Comparison of ENCODE assay signal across 8 mouse cellular contexts in genomic region chr4:129771314-129771671, GRCm38 (mm10). TPM values are rescaled to one million over a fixed set of nuclear protein-coding genes. Genes with fewer than 3 reads are reported as not detected.
DNase-seq lines count a peak whose midpoint lies in the region; ATAC-seq lines count a peak whose summit lies in the region.

No protein-coding gene starts in this region.

- 22% methylated on average over 7 of the region's 7 CpGs for WGBS in heart, embryonic 15.5 days
- WGBS in embryonic facial prominence, embryonic 10.5 days, result 19% methylated on average over 7 of the region's 7 CpGs
- WGBS in hindbrain, embryonic 15.5 days, result 16% methylated on average over 7 of the region's 7 CpGs
- 23% methylated on average over 7 of the region's 7 CpGs for WGBS in midbrain, embryonic 13.5 days

- H3K27ac ChIP-seq in heart, embryonic 15.5 days, result no peak overlapping the region
- H3K27ac ChIP-seq in embryonic facial prominence, embryonic 10.5 days (replicated peaks), result peak overlapping the region; percentile 77
- peak overlapping the region; percentile 62 for H3K27ac ChIP-seq in hindbrain, embryonic 15.5 days (replicated peaks)
- peak overlapping the region; percentile 81 for H3K27ac ChIP-seq in midbrain, embryonic 13.5 days

- 0 out of 2 replicates have a peak, but pooled peaks have one; percentile 10 for ATAC-seq in heart, embryonic 15.5 days (replicated peaks; ENCODE audit: insufficient number of reproducible peaks, insufficient read depth, low FRiP score, low read depth)
- ATAC-seq in hindbrain, embryonic 15.5 days (ENCODE audit: low FRiP score, low read depth), result peak; percentile 51; the same call in 1 of the 2 replicates
- ATAC-seq in midbrain, embryonic 13.5 days, result peak; percentile 27; the same call in 1 of the 2 replicates
- ATAC-seq in megakaryocyte-erythroid progenitor cell, adult 5-6 weeks (replicated peaks; ENCODE audit: low FRiP score, low TSS enrichment, poor library complexity, severe bottlenecking), result no peak

- peaks cover 11% of the 10 kb centered on the region for H3K4me1 ChIP-seq in heart, embryonic 15.5 days (replicated peaks)
- H3K4me1 ChIP-seq in embryonic facial prominence, embryonic 10.5 days, result peaks cover 41% of the 10 kb centered on the region
- peaks cover 26% of the 10 kb centered on the region for H3K4me1 ChIP-seq in hindbrain, embryonic 15.5 days (replicated peaks)
- H3K4me1 ChIP-seq in midbrain, embryonic 13.5 days (replicated peaks), result peaks cover 28% of the 10 kb centered on the region

- H3K4me3 ChIP-seq in heart, embryonic 15.5 days, result peak overlapping the region; percentile 24
- H3K4me3 ChIP-seq in embryonic facial prominence, embryonic 10.5 days, result peak overlapping the region; percentile 49
- no peak overlapping the region for H3K4me3 ChIP-seq in hindbrain, embryonic 15.5 days
- H3K4me3 ChIP-seq in midbrain, embryonic 13.5 days (replicated peaks), result 0 out of 2 replicates have a peak overlapping the region, but pooled peaks have one; percentile 3

- H3K9ac ChIP-seq in heart, embryonic 15.5 days, result no peak overlapping the region
- no peak overlapping the region for H3K9ac ChIP-seq in hindbrain, embryonic 15.5 days
- H3K9ac ChIP-seq in midbrain, embryonic 13.5 days (replicated peaks), result 0 out of 2 replicates have a peak overlapping the region, but pooled peaks have one; percentile 4

- H3K27me3 ChIP-seq in heart, embryonic 15.5 days, result peaks cover 7% of the 10 kb centered on the region; the same call in 1 of the 2 replicates
- peaks cover 35% of the 10 kb centered on the region for H3K27me3 ChIP-seq in embryonic facial prominence, embryonic 10.5 days (replicated peaks; ENCODE audit: low read depth, poor library complexity, severe bottlenecking)
- H3K27me3 ChIP-seq in hindbrain, embryonic 15.5 days, result no peaks in the 10 kb centered on the region
- H3K27me3 ChIP-seq in midbrain, embryonic 13.5 days, result peaks cover 7% of the 10 kb centered on the region; the same call in 1 of the 2 replicates

- peak overlapping the region; percentile 56 for H3K4me2 ChIP-seq in heart, embryonic 15.5 days
- peak overlapping the region; percentile 43 for H3K4me2 ChIP-seq in hindbrain, embryonic 15.5 days
- peak overlapping the region; percentile 41 for H3K4me2 ChIP-seq in midbrain, embryonic 13.5 days (replicated peaks)

- no peaks in the 10 kb centered on the region for H3K36me3 ChIP-seq in heart, embryonic 15.5 days
- no peaks in the 10 kb centered on the region for H3K36me3 ChIP-seq in embryonic facial prominence, embryonic 10.5 days (replicated peaks)
- H3K36me3 ChIP-seq in hindbrain, embryonic 15.5 days, result no peaks in the 10 kb centered on the region
- no peaks in the 10 kb centered on the region for H3K36me3 ChIP-seq in midbrain, embryonic 13.5 days

- no peaks in the 10 kb centered on the region for H3K9me3 ChIP-seq in heart, embryonic 15.5 days (replicated peaks)
- H3K9me3 ChIP-seq in embryonic facial prominence, embryonic 10.5 days, result no peaks in the 10 kb centered on the region
- H3K9me3 ChIP-seq in hindbrain, embryonic 15.5 days, result no peaks in the 10 kb centered on the region
- no peaks in the 10 kb centered on the region for H3K9me3 ChIP-seq in midbrain, embryonic 13.5 days

- no peak for DNase-seq in heart, adult 18-20 months
- DNase-seq in embryonic facial prominence, embryonic 10.5 days (ENCODE audit: low spot score), result peak; percentile 17
- DNase-seq in adrenal gland, adult 18-20 months (ENCODE audit: low spot score in 2 of 2), result no peak
- no peak for DNase-seq in lung, postnatal 36 days

RNA-seq across cellular contexts. Expression of gene Khdrbs1, which starts 29.2 kb away (rescaled TPM):
- 64.8 and 73.1 TPM in 2 replicates for polyA plus RNA-seq in heart, embryonic 15.5 days (2015; fragmentation: Nextera tagmentation; extraction: Ambion mirVana)
- 10 to 100 TPM; 34.3 to 38.7 TPM for total RNA-seq in heart, adult 18-20 months (2021)
- polyA plus RNA-seq in embryonic facial prominence, embryonic 10.5 days (2016; fragmentation: Nextera tagmentation; extraction: Ambion mirVana), result 156 and 166 TPM in 2 replicates
- 121 and 122 TPM in 2 replicates for polyA plus RNA-seq in hindbrain, embryonic 15.5 days (2015; fragmentation: Nextera tagmentation; extraction: Ambion mirVana)
- 180 and 182 TPM in 2 replicates for polyA plus RNA-seq in midbrain, embryonic 13.5 days (2015; fragmentation: Nextera tagmentation; extraction: Ambion mirVana)
- total RNA-seq in adrenal gland, adult 18-20 months (2021), result 10 to 100 TPM; 53.5 to 72.4 TPM
- 99.6 and 107 TPM in 2 replicates for total RNA-seq in megakaryocyte-erythroid progenitor cell, adult 5-6 weeks (2014; fragmentation: Nextera tagmentation)
- total RNA-seq in megakaryocyte-erythroid progenitor cell, adult 5-6 weeks (2017), result 103 and 112 TPM in 2 replicates

RNA-seq across cellular contexts. Expression of gene Ptp4a2, which starts 39.7 kb away (rescaled TPM):
- polyA plus RNA-seq in heart, embryonic 15.5 days (2015; fragmentation: Nextera tagmentation; extraction: Ambion mirVana), result 347 and 442 TPM in 2 replicates
- total RNA-seq in heart, adult 18-20 months (2021), result 100 to 1,000 TPM; 202 to 222 TPM
- polyA plus RNA-seq in embryonic facial prominence, embryonic 10.5 days (2016; fragmentation: Nextera tagmentation; extraction: Ambion mirVana), result 284 and 296 TPM in 2 replicates
- 228 and 238 TPM in 2 replicates for polyA plus RNA-seq in hindbrain, embryonic 15.5 days (2015; fragmentation: Nextera tagmentation; extraction: Ambion mirVana)
- polyA plus RNA-seq in midbrain, embryonic 13.5 days (2015; fragmentation: Nextera tagmentation; extraction: Ambion mirVana), result 287 and 316 TPM in 2 replicates
- 100 to 1,000 TPM; 291 to 386 TPM for total RNA-seq in adrenal gland, adult 18-20 months (2021)
- 168 and 313 TPM in 2 replicates for total RNA-seq in megakaryocyte-erythroid progenitor cell, adult 5-6 weeks (2014; fragmentation: Nextera tagmentation)
- 419 and 540 TPM in 2 replicates for total RNA-seq in megakaryocyte-erythroid progenitor cell, adult 5-6 weeks (2017)
